Mouse (Mus musculus): ENCODE measurements at regions not wholly inside any gene's neighbourhood (a gene's known extent, or its start where the extent isn't known, plus 50 kb on each side); places are given as distances from the start of the nearest gene placed in this dataset.

GRCm38 (mm10) chr12:107833001-107833400, 170.4 kb downstream of the Bcl11b start:
- DNase-seq (ENCODE audit: low spot score in 2 of 2), result no peak

- no peak for DNase-seq (ENCODE audit: low spot score in 2 of 2)
Observed at GRCm38 (mm10) chr12:107834512-107834911, 168.9 kb downstream of the Bcl11b start.

- no peak for DNase-seq (ENCODE audit: low spot score in 2 of 2)
Observed at GRCm38 (mm10) chr12:107837741-107838140, 165.7 kb downstream of the Bcl11b start.

GRCm38 (mm10) chr12:107844631-107845030, 158.8 kb downstream of the Bcl11b start:
- DNase-seq (ENCODE audit: low spot score in 2 of 2), result no peak

GRCm38 (mm10) chr12:107850591-107850990, 152.8 kb downstream of the Bcl11b start:
- no peak for DNase-seq (ENCODE audit: low spot score in 2 of 2)

- no peak for DNase-seq (ENCODE audit: low spot score in 2 of 2)
Observed at GRCm38 (mm10) chr12:107852921-107853320, 150.5 kb downstream of the Bcl11b start.

- no peak for DNase-seq (ENCODE audit: low spot score in 2 of 2)
Observed at GRCm38 (mm10) chr12:107855547-107855946, 147.9 kb downstream of the Bcl11b start.

- no peak for DNase-seq (ENCODE audit: low spot score in 2 of 2)
Observed at GRCm38 (mm10) chr12:107856421-107857043, 146.9 kb downstream of the Bcl11b start.

- DNase-seq (ENCODE audit: low spot score in 2 of 2), result no peak
Observed at GRCm38 (mm10) chr12:107858536-107859280, 144.7 kb downstream of the Bcl11b start.

GRCm38 (mm10) chr12:107859750-107860149, 143.7 kb downstream of the Bcl11b start:
- no peak for DNase-seq (ENCODE audit: low spot score in 2 of 2)

- no peak for DNase-seq (ENCODE audit: low spot score in 2 of 2)
Observed at GRCm38 (mm10) chr12:107860358-107860757, 143.0 kb downstream of the Bcl11b start.
